Mouse (Mus musculus): ENCODE results near the gene Lyst.
A peak's percentile ranks its signal among the peaks of the same experiment; 100 is the strongest.
"Not testable (repeated sequence)": the region's sequence is repeated elsewhere in the genome, so short reads cannot be mapped to it uniquely, and the experiment has no call there.

Gene Lyst

GRCm38 (mm10) chr13:13637577-13637976 is 47.4 kb downstream of the Lyst start:
- DNase-seq (ENCODE audit: low spot score in 2 of 2): no peak

- DNase-seq (ENCODE audit: low spot score in 2 of 2): peak in 1 of 2 experiments; percentile 9
These were observed 47.8 kb downstream of the Lyst start for GRCm38 (mm10) chr13:13637981-13638380.

DNA sequence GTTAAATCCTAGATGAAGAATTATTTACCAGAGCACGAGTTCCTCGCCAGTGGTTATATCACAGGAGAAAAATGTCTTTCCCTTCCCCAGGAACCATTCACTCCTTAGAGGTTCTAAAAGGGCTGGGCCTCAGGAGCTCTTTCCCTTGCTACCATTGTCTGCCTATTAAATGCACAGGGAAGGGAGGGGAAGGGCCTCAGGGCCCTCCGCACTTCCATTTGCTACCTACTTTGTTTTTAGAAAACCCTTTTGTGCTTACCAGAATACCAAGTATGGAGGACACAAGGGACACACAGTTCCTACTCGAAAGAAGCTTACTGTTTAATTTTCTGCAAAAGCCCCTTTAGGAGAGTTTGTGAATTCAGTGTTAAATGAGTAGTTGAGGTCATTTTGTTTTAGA is 48.5 kb downstream of the Lyst start:
- no peak for DNase-seq (ENCODE audit: low spot score in 2 of 2)

DNA sequence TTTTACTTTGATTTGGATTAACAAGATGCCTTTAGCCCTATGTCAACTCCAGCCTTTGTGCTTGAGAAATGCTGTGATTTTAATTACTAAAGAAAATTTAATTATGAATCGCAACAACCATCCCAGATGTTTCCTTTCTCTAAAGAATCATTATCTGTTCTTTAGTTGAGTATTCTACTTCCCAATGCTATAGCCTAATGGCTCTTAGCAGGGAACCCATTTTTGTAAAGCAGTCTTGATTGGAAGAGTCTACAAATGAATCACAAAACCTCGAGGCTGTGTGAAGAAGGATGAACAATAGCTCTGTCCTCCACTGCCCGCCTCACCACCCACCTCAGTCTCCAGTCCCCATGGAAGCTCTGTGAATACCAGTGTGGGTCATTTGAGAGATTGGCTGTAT is 57.1 kb downstream of the Lyst start:
- DNase-seq (ENCODE audit: low spot score in 2 of 2): no peak

DNA sequence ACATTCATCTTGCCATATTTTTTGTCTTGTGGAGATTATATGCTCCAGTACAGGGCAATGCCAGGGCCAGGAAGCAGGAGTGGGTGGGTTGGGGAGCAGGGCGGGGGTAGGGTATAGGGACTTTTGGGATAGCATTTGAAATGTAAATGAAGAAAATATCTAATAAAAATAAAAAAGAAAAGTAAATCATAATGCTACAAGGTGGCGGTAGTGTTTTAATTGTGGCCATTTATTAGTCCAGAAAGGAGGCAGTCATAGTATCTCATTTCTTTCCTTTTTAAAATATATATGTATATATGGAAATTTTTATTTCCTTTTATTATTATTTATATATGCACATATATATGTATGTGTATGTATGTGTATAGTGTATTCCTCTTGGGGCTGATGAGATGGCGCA is 65.3 kb downstream of the Lyst start:
- no peak for DNase-seq (ENCODE audit: low spot score in 2 of 2)

- not testable (repeated sequence) for DNase-seq (ENCODE audit: low spot score in 2 of 2)
These were observed 75.9 kb downstream of the Lyst start for GRCm38 (mm10) chr13:13666103-13666502.

- no peak for DNase-seq (ENCODE audit: low spot score in 2 of 2)
These were observed 80.5 kb downstream of the Lyst start for GRCm38 (mm10) chr13:13670669-13671068.

DNA sequence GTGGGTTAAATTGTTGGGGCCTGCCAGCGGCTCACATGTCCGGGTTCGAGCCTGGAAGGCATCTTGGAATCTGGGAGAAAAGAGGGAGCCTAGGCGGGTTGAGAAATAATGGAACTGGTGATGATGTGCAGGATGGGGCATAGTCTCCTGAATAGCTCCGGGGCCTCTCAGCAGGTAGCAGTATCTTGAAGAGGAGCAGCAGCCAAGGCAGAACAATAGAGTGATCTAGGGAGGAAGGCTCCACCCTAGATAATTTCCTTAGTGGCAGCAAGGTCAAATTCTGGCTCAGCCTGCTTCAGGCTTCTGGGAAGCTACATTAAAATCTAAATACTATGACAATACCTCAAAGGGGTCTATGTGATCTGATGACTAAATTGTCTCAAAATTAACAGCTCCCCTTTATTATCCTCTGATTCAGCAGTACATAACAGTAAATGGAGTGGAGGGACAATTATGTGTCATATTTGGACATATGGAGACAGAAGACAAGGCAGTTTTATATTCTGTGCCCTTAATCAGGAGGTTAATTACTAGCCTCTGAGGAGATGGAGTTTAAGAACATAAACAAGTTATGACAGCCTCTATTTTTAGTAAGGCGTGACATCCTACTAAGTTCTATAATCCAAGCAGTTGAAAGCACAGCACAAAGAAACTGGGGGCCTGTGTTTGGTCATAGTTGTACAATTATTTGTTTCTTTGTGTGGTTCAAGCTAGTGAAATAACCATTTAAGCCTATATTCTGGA is 81.6 kb downstream of the Lyst start:
- DNase-seq (ENCODE audit: low spot score in 2 of 2): no peak

- DNase-seq (ENCODE audit: low spot score in 2 of 2): no peak
These were observed 84.6 kb downstream of the Lyst start for GRCm38 (mm10) chr13:13674669-13675343.

- DNase-seq (ENCODE audit: low spot score in 2 of 2): no peak
These were observed 87.7 kb downstream of the Lyst start for GRCm38 (mm10) chr13:13677871-13678270.

DNA sequence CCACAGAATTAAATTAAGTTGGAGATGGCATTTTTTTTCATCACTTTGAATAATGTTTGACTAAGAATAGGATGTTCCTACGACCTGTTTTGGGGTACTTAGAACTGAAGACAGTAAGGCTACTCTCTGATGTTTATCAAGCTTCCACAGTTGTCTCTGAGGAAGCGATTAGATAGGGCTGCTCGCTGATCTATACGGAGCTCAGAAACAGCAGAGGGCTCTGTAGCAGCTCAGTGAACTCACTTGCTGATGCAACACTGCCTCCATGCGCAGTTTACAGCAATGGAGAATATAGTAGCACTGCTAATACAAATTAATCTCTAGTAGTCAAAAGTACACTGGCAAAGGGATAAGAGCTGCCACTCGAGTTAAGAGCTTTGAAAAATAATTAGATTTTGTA is 91.4 kb downstream of the Lyst start:
- DNase-seq (ENCODE audit: low spot score in 2 of 2): no peak

GRCm38 (mm10) chr13:13703476-13703875 is 113.3 kb downstream of the Lyst start:
- peak; percentile 28 to 71 for DNase-seq (ENCODE audit: low spot score in 2 of 2)

GRCm38 (mm10) chr13:13721435-13721834 is 131.2 kb downstream of the Lyst start:
- not testable (repeated sequence) for DNase-seq (ENCODE audit: low spot score in 2 of 2)

GRCm38 (mm10) chr13:13723293-13723692 is 133.1 kb downstream of the Lyst start:
- no peak for DNase-seq (ENCODE audit: low spot score in 2 of 2)

DNA sequence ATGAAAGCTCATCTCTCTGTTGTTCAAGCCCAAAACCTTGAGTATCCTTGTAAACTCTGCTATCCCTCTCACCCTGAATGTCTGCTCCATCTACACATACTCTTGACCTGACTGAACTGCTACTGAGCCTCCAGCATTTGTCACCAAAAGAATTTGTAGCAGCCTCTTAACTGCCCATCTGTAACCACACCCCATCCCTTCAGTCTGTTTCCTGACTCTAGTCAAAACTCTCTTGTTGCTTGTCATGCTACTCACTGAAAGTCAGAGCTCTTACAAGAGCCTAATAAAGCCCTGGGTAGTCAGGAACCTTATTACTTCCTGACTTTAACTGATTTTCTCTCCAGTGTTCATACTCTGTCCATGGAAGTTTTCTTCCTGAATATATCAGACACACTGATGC is 133.6 kb downstream of the Lyst start:
- no peak for DNase-seq (ENCODE audit: low spot score in 2 of 2)

- no peak for DNase-seq (ENCODE audit: low spot score in 2 of 2)
These were observed 149.0 kb downstream of the Lyst start for GRCm38 (mm10) chr13:13739232-13739631.

GRCm38 (mm10) chr13:13745911-13746310 is 155.7 kb downstream of the Lyst start:
- DNase-seq (ENCODE audit: low spot score in 2 of 2): no peak

DNA sequence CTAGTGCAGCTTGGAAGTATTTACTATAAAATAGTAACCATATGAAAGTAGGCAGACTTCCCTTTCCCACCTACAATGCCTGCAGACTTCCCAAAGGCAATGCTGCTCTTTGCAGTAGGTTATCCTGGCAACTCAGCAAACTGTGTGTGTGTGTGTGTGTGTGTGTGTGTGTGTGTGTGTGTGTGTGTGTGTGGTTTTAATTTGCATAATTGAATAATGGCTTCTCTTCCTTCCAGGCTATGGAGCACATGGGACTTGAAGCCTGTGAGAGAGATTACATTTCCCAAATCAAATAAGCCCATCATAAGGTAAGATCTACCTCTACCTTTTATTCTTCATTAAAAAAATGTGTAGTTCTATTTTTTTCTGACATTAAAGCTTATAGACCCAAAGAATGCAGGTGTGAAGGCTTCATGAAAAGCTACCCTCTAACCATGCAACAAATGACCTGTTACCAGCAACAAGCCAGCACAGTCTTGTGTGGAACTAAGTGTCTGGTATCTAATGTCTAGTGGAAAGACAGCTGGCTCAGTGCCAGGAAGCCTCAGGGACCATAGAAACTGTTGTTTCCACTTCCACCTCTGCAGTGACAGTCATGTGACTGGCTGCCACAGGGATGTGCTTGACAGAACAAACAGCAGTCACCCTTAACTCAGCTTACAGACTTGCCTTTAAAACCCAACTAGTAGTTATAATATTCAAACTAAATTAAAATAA is 185.7 kb downstream of the Lyst start:
- no peak for DNase-seq (ENCODE audit: low spot score in 2 of 2)

DNA sequence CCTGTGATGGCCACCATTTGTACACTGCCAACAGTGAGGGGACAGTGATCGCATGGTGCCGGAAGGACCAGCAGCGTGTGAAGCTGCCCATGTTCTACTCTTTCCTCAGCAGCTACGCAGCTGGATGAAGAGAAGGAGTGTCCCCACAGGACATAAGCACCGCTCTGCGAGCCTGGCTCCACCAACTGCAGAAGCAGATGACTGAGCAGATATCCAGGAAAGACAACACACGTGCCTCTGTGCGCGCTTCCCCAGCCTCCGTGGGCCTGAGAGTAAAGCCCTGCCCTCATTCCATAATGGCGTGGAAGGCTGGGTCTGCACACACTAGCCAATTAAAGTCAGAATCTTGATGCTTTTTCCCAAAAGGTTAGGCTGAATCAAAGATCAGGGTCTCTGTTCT is 186.9 kb downstream of the Lyst start:
- DNase-seq (ENCODE audit: low spot score in 2 of 2): no peak

GRCm38 (mm10) chr13:13777696-13778095 is 187.5 kb downstream of the Lyst start:
- DNase-seq (ENCODE audit: low spot score in 2 of 2): no peak

- no peak for DNase-seq (ENCODE audit: low spot score in 2 of 2)
These were observed 188.8 kb downstream of the Lyst start for GRCm38 (mm10) chr13:13778837-13779458.

GRCm38 (mm10) chr13:13780271-13780670 is 190.1 kb downstream of the Lyst start:
- no peak for DNase-seq (ENCODE audit: low spot score in 2 of 2)
